Mouse (Mus musculus) layer of hippocampus, postnatal 25 days (tissue): ENCODE measurements around the gene Mrap. TPM values are rescaled to one million over a fixed set of nuclear protein-coding genes. Genes with fewer than 3 reads are reported as not detected.

Experiments used
- DNase-seq, 2 experiments: peaks; one replicate each; pipeline ENCODE4 v3.0.0; 2022; ENCODE audit warnings: mixed read lengths in 2 of 2, low spot score in 1 of 2; ENCODE audit errors: extremely low spot score in 1 of 2
- total RNA-seq, 2 experiments: library from RNA; stranded (reverse); gene quantifications; 2 replicates each; pipeline ENCODE4 v1.2.3; 2021

Mrap gene
- total RNA-seq, 2 experiments from 2014 or later = 0.38 TPM; not detected in 1

DNA sequence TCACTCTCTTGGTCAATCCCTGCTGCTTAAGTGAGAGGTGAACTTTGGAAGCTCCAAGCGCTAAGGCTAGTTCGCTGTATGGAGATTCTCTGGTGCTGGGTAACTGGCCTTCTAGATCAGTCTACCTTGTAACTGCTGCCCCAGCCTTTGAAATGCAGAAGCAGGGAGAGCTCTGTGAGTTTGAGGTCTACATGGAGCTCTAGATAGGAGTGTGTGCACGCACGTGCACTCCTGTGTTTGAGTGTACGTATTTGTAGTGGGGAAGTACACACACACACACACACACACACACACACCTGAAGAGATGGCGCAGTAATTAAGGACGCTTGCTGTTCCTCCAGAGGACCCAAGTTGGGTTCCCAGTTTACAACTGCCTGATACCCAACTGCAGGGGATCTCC, 10.2 kb downstream of the Mrap start:
- DNase-seq = no peak

DNA sequence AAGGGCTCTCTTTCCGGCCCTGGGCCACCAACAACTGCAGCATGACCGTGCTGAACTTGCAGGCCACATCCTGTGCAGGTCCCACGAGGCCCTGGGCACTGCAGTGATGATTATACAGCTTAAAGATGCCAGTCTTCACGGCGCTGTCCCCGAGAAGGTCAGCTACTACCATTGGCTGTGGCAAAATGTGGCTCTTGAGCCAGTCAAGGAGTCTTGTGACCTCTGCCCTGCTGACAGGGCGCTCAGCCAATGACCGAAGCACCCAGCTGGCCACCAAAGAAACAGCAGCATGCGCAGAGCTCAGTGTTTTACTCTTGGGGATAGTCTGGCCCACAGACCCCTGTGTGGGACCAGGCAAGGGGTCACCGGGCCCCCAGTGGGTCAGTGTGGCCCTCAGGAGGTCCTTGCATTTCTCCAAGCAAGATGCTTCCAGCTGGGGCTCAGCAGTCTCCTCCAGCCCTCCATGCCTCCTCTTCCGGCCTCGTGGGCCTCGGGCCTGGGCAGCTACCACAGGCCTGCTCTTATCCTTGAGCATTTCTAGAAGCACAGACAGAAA, 15.5 kb downstream of the Mrap start:
- DNase-seq = no peak

DNA sequence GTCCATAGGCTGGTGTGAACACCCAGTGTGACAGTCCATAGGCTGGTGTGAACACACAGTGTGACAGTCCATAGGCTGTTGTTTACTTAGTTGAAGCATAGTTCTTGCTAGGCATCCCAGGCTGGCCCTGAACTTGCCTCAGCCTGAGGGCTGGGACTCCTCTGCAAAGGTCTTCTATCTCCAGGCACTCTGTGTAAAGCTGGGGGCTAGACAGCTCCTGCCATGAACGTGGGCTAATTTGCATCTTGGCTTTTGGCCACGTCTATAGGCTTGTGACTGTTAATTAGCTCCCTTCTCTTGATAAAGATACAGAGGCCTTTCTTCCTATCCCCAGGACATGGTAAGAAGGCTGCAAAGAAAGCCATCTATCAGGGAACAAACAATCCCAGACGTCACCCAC, 21.3 kb downstream of the Mrap start:
- DNase-seq = no peak

DNA sequence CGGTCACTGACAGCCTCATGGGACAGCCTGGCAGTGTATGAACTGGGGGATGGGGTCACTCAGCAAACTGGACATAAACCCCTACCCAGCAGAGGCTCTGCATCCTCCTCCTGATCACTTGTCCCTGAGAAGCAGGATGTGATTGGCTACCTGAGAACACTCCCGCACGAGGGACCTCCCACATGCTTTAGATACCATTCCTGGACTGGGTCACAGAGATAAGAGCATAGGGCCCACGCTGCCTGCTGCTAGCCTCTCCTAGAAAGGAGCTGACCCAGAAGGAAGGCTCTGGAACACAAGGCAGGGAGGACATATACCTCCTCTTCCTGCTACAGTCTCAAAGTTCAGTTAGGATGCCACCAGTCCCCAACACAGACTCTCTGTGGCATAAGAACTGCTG, 22.5 kb downstream of the Mrap start:
- no peak for DNase-seq

DNA sequence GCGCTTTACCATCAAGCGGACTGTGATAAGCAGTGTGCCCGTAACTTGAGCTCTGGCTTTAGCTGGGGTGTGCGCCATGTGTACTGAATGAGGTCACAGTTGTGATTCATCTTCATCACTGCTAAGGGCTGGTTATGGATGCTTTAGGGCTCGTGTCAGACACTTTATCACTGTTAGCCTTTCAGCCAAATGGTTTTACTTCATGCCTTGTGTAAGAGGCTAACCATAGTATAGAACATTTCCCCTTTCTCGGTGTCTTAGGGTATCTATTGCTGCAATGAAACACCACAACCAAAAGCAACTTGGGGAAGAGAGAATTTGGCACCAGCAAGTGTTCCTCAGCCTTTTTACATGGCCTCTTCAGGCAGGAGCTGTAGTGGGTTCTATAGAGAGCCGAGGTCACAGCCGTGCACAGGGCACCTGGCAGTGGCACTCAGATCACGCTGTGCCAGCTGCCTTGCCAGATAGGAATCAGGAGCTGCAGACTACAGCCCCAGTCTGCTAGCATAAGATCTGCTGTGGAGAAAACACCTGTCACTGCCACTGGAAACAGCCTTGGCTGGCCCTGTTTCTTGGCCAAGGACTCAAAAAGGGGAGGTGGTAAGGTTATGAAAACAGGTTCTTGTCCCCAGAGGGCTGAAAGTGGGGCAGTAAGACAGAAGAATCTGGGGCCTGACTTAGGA, 27.3 kb downstream of the Mrap start:
- no peak for DNase-seq

DNA sequence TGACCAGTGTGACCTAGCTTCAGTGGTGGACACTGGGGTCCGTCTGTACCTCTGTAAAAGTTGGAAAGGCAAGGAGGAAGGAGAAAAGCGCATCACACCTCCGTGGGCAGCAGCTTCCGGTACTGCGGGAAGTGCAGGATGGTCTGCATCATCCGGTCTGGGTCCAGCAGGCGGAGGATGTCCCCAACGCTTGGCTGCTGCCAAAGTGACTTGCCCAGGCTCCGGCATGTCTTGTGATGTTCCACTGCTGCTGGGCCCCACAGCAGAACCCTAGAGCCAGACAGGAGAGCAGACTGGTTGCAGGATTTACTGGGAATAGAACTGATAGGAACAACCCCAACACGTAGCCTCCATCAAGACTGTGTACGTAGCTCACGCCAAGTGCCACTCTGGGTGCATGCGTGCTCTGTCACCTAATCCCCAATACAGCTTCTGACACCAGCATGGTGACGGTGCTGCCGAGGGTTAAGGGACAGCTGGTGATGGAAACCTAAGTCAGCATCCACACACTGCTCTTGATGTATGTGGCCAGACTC, 29.0 kb downstream of the Mrap start:
- DNase-seq = no peak

DNA sequence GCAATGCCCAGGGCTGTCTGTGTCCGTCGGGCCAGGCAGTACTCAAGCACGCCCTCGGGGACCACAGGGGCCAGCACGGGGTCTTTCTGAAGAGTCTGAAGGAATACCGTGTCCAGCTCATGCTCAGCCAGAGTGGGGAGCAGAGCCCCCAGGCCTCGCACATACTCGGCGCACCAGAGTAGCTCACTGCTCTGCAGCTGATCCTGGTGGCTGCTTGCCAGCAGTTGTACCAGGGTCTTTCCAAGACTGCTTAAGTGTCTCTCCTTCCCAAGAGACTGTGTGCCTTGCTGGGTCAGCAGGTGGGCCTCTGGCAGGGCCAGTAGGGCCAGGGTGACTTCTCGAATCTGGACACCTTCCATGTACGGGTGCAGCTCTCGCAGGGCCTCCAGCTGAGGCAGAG, 36.2 kb downstream of the Mrap start:
- no peak for DNase-seq

DNA sequence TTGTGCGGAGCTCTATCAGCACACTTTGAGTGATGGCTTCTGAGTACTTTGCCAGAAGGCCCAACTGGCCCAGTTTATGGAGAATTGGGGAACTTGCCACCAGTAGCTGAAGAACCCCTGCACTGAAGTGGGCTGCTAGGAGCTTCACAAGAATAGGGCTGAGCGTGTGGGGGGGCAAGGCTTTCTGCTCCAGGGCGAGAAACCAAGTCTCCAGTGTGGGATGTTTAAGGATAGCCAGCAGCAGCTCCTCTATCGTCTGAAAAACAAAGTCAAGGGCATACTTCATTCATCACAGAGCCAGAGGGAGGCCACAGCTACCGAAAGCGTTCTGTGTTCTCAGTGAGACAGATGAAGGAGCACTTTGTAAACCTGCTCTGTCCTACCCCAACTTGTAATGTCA, 36.6 kb downstream of the Mrap start:
- no peak for DNase-seq

DNA sequence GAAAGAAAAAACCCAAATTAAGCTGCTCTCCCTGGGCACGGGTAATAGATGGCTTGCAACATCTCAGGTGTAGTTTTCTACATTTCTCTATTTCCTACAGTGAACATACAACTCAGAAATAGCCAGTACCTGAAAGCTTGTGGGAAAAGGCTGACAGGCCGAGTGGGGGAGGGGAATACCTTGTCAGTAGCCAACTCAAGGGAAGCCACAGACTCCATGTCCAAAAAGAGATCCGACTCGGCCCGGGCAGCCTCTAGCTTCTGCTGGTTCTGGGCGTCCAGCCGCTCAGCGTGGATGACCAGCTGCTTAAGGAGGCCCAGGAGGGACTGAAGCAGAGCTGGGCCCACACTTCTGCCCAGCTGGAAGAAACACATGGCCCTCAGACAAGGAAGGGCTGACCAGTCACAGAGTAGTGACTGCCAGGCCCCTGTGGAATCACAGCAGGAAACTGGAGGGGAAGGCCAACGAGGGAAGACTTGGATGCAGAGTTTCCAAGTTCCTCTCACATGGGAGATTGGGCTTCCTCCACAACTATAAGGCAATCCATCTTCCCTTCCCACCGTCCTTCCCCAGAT, 38.0 kb downstream of the Mrap start:
- DNase-seq = no peak

DNA sequence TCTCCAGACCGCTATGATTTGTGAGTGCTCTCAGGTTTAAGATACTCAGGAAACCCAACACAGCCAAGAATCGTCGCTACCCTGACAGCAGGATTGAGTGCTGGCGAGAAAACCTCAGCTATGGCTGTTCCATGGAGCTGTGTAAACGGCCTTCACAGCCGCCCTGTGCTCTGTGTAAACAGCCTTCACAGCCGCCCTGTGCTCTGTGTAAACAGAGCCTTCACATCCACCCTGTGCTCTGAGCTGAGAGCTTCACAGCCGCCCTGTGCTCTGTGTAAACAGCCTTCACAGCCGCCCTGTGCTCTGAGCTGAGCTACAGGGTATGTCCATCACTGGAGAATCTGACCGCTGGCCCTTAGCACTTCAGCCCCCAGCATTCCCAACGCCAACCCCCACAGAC, 41.8 kb downstream of the Mrap start:
- DNase-seq = no peak

DNA sequence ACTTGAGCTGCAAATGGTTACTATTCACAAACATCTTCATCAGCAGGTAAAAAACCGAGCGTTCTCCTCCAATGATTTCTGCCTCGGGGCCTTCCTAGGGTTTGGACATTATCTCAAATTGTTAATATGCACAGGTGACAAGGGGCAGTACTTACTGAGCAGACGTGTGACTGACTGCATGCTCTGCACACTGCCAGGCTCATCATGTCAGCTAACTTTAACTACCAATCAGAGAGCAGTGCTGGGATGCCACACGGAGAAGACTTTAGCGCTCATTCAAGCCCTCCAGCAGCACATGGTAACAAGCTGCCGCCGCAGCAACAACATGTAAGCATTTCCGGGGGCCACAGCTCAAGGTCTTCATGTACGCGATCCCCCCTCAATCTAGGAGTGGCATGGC, 45.3 kb downstream of the Mrap start:
- no peak for DNase-seq

DNA sequence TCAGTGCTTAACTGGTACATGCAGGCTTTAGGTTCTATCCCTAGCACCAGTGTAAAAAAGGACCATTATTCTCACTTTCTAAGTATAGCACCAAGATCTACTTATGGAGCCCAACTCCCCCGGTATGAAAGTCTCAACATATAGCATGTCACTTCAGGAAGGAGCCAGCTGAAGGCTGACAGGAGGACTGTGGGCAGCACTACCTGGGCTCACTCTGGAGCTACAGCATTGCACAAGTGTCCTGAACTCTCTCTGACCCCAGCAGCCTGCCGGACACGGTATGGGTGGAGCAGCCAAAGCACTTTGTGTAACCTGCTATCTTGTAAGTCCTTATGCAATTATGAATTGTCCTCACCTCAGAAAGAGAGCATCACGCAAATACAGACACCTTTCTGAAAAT, 47.2 kb downstream of the Mrap start:
- DNase-seq = no peak

DNA sequence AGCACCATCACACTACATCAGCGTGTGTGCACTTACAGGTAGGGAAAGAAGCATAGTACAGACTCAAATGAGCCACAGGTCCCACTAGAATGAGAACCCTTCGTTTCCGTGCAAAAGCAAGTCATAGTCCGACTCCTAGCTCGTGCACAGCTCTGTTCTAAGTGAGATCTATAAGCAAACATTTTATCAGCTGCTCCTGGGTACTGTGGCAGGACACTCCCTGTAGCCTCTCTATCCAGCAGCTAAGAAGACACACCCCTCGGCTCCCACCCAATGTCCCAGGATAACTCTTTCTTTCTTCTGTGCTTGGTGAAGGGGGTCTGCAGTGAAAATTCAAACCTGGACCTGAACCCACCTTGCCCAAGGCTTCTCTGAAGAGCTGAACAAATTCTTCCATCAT, 50.6 kb downstream of the Mrap start:
- no peak for DNase-seq

DNA sequence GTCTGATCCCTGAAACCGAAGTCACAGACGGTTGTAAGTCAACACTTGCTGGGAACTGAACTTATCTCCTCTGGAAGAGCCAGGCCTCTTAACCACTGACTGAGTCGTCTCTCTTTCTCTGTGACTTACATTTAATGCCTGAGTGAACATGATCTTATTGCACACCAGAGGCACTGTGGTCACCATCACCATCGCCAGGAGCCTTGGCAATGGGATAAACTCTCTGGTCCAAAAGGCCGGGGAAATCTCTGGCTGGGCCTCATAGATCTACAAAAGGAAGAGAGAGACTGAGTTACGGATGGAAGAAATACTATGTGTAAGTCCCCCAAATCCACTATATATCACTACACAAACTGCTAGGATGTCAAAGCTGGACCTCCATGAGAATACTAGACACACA, 52.9 kb downstream of the Mrap start:
- DNase-seq = no peak

DNA sequence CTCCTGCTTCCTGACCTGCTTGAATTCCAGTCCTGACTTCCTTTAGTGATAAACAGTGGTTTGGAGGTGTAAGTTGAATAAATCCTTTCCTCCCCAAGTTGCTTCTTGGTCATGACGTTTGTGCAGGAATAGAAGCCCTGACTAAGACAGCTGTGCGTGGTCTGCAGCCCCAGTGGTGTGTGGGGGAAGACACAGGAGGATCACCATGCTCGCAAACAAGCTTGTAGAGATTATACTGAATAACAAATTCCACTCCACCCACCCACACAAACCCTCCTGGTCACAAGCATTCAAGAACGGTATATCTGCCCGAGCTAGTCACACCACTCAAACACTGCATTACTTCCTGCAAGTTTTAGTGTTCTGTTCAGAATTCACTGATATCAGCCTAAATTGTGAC, 54.1 kb downstream of the Mrap start:
- no peak for DNase-seq

DNA sequence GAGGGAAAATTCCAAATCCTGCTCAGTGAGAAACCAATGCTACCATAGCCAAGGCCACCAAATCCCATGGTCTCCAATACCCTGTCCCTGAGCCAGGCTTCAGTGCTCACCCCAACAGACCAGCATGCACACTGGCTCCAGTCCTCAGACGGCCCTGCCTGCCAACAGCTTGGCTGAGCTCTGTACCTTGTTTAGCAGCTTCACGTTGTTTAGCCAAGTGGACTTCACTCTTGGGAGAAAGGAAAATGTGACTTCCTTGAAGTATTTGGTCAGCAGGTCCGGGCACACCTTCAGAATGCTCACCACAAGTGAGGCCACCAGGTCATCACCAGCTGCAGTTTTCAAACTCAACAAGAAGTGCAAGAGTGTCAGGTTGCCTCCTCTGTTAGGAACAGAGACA, 54.5 kb downstream of the Mrap start:
- no peak for DNase-seq

DNA sequence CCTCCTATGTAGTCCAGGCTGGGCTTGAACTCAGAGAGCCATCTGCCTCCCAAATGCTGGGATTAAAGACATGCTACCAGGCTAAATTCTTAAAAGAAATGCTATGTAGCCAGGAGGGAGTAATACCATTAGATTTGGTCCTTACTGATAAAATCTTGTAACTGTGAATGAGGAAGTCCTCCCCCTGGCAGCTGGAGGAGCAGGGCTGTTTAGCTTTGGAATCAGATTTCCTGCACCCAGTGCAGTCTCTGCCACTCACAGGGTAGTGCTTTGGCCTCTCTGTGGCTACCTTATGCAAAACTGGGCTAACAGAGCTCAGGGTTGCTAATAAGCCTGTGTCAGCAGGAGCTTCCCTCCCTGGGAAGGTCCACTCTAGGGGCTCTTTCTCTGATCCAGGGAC, 56.7 kb downstream of the Mrap start:
- DNase-seq = no peak

DNA sequence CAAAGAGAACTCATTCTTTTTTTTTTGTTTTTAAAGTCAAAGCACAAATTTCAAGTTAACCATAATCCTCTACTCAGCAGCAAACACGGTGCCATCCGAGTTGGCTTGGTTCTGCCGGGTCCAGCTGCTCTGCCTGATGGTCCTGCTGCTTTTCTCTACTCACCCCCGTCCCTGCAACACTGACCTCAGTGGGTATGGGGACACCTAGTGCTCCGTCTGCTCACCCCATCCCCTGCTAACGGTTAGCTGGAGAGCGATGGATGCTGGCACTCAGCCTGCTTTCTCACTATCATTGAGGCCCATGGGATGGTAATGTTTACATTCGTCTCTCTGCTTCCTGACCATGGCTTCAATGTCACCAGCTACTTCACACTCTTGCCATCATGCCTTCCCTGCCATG, 60.4 kb downstream of the Mrap start:
- DNase-seq = no peak

DNA sequence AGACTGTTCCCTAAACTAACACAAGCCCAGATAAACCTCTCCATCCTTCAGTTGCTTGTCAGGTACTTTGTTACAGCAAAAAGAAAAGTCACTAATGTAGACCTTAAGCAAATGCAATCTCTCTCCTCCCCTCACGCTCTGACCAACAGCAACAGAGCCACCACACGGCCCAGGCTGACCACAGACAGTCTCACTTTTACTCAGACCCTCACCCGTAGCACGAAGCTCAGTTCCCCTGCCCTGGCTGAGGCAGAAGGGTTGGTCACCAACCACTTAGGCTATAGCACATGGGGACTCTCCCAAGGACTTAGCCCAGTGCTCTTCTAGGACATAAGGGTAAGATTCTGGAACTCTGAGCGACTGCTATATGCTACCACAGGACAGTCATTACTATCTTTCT, 60.8 kb downstream of the Mrap start:
- no peak for DNase-seq
